Mouse (Mus musculus): Measurements from ENCODE around the gene Arfgef3.
"Not testable (repeated sequence)": the region's sequence is repeated elsewhere in the genome, so short reads cannot be mapped to it uniquely, and the experiment has no call there.

Gene Arfgef3

DNA sequence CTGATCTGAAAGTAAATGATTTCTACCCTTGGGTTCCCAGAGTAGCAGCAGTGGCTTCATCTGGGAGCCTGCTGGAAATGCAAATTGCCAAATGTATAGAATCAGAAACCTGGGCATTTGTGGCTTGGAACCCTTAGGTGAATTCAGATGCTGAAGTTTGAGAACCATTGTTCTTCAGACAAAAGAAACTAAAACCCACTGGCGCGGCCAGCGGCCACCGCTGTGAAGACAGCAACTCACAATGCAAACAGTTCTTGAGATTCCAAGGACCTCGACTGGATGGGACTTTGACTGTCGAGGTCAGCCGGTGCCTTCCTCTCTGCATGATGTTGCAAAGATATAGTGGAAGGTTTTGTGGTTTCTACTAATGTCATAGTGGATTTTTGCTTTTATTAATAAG lies 159.6 kb downstream of the Arfgef3 start:
- no peak for DNase-seq (ENCODE audit: low spot score in 2 of 2)

DNA sequence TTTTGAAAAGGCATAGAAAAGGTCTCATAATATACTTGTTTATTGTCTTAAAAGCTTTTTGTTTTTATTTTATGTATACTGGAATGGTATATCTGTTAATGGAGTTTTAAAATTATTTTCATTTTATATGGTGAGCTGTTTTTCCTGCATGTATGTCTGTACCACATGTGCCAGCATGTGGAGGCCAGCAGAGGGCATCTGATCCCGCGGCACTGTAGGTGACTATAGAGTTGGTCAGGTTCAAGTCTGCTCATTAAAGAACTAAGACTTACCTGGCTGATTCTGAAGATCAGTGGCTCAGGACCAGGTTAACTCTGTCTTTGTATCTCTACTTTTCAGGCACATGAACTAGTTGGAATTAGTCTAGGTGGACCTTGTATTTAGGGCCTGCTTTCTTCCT lies 171.2 kb downstream of the Arfgef3 start:
- no peak for DNase-seq (ENCODE audit: low spot score in 2 of 2)

DNA sequence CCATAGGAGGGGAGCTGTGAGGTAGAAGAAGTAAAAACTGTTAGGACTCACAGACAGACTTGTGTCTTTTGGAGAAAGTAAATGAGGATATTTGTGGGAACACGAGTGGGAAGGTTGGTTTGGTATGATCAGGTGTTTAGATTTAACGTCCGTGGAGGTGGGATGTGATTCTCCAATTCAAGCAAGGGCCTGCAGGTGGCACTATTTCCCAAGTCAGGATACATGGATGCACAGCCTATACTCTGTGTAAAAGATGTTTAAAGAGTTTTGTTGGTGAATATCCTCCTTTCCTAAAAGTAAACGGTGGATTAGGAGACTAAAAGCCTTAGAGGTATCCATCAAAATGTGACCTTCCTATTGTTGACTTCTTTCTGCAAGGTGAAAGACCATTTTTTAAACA lies 180.8 kb downstream of the Arfgef3 start:
- DNase-seq (ENCODE audit: low spot score in 2 of 2) = no peak

DNA sequence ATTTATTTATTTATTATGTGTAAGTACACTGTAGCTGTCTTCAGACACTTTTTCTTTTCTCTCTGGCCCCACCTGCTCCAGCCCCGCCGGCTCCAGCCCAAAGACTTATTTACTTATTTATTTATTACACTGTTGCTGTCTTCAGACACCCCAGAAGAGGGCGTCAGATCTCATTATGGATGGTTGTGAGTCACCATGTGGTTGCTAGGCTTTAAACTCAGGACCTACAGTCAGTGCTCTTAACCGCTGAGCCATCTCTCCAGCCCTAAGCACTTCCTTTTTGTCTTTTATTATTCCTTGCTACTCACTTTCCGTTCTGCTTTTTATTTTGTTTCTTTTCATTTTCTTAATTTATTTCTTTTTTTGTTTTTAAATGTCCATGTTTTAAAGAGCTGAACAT lies 182.3 kb downstream of the Arfgef3 start:
- DNase-seq (ENCODE audit: low spot score in 2 of 2) = no peak

DNA sequence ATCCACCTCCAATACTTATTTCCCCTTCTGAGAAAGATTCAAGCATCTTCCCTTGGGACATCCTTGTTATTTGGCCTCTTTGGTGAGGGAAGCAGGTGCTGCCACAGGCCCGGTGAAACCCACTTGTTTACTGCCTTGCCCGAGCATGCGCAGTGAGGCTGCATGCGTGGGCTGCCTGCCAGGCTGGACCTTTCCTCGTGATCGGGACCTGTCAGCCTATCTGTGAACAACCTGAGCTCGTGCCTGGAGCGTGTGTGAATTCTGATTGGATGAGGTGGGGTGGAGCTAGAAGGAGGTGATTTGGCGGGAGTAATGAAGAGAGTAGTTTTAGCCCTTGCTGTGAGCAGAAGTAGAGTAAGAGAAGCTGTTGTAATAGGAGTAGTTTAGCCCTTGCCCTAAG lies 184.7 kb downstream of the Arfgef3 start:
- DNase-seq (ENCODE audit: low spot score in 2 of 2) = not testable (repeated sequence)

DNA sequence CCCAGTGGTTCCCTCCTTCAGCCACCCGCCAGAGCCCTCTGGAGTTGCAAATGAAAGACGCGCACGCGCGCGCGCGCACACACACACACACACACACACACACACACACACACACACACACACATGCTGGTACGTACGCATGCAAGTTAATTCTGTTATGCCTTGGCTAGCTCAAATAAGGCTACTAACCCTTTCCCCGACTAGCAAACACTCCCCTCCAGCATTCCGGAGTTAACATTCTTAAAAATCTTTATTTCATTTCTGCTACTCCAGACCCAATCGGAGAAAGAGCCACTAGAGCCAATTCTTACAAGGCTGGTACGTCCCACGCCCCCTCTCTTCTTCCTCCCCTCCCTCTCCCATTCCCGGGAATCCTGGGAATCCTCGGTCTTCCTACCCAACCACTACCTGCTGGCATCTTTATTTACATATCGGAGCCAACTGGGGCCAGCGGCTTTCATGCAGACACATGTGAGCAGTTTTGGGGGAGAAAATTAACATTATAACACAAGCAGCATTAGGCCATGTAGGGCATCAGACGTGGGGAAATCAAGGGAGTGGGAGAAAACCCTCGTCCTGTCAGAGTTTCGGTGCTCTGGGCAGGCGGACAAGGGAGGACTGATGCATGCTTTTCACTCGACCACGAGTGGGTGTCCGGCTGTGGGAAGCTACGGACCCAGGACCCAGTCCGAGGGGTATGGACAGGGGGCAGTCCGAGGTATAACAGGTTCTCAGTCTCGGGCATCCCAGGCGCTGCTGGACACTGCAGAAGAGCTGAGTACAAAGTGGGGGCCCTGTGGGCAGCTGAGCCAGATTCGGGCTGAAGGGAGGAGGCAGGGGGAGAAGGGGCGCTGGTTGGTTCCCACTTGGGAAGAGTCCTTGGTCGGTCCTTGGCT lies 194.2 kb downstream of the Arfgef3 start:
- DNase-seq (ENCODE audit: low spot score in 2 of 2) = no peak

DNA sequence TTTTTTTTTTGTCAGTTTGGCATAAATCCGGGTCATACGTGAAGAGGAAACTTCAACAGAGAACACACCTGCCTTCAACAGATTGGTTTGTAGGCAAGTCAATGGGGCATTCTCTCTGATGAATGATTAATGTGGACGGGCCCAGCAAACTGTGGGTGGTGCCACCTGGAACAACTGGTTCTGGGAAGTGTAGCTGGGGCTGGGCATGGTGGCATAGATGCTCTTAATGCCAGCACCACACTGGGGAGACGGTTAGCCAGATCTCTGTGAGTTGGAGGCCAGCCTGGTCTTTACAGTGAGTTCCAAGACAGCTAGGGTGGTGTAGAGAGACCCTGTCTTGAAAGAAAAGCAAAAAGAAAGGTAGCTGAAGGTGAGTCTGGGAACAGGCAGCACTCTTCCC lies 196.4 kb downstream of the Arfgef3 start:
- DNase-seq (ENCODE audit: low spot score in 2 of 2) = no peak

DNA sequence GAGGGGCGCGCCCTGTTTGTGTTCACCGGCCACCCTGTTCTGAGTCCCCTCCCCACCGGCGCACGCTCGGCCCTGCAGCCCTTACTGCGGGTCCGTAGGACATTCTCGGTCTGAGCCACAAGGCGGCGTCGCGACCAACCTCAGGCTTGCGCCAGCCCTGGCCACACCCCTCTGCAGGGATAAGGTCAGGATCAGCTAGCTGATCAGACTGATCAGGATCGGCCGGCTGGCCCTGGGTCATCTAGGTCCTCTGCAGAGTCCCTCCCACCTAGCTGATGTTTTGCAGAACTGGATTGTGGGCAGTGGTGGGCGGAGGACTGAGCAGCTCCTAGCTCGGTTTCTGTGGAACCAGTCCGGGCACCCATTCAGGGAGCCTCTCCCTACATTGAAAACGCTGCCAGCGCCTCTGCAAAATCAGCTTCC lies 197.9 kb downstream of the Arfgef3 start, which contains the start of gene Hebp2:
Hebp2 (minus strand) TSS at position 264 of the 423 bp plus-strand sequence.
- no peak for DNase-seq (ENCODE audit: low spot score in 2 of 2)

DNA sequence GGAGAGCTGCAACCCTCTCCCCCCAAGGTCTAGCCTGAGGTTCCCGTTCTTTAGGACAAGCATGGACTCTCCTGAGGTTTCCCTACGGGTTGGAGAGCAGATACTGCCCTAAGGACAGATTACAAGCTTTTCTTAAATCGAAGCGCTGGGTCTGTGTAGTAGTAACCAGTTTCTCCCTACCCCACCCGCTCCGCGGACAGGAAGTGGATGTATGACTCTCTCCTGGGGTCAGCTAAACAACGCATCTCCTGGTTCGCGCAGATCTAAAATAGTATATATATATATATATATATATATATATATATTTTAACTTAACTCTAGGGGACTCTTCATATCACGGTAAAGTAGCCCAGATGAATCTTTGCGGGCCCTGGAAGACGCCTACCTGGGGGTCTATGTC lies 198.4 kb downstream of the Arfgef3 start:
- no peak for DNase-seq (ENCODE audit: low spot score in 2 of 2)

DNA sequence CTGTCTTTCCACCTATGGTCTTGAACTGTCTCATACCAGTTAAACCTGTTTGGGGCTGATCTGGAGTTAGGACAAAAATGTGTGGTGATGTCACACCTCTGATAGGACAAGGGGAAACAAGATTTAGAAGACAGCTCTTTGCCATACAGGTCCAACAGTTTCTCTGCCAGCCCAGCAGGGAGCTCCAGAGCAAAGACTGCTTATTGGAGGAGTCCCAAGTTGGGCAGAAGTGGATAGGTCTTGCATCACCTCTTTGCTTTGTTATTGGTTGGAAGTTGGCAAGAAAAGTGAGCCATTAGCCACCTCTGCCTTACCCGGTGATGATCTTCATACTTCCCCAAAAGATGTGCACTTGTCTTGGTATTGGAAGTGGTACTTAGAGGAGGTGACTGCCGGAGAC lies 206.9 kb downstream of the Arfgef3 start:
- DNase-seq (ENCODE audit: low spot score in 2 of 2) = no peak

DNA sequence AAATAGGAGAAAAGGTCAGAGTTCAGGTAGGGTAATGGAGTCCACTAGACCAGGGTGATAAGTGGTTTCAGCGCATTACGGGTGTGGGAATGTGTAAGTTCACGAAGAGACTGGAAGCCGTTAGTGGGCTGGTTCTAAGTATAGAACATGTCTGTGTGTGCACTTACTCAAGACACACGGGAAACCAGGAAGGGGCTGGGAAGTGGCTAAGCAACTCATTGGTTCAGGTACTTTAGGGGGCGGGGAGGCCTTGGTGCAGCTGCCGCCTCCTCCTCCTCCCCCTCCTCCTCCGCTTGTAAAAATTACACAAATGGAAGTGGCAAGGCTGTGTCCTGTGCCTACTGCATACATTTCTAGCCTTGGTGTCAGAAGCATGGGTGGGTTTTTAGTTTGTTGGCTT lies 211.5 kb downstream of the Arfgef3 start:
- DNase-seq (ENCODE audit: low spot score in 2 of 2) = no peak
